Mouse (Mus musculus): Measurements from ENCODE around the gene Ssbp3.

The Ssbp3 gene

DNA sequence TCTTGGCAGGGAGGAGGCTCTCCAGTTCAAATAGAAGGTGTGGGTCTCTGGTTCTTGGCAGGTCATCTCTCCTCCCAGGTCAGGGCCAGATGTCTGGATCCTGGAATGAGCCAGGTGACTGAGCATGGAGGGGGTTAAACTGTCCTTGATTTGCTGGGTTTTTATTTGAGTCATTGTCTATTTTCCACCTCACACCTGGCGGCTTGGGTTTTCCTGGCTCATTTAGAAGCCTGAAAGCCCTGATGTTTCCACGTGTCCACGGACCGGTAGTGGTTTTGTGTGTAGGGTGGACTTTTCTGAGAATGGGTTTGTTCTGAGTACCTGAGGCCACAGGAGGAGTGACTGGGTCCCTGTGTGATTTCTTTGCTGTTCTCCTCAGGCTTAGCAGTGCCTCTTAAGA is 9.6 kb downstream of the Ssbp3 start:
- Histone ChIP-seq H3K27me3 (ENCODE audit: insufficient read depth, low read length) (no peaks in the 10 kb centered on the region), H3K4me1 (replicated peaks; ENCODE audit: low read depth, low read length) (peaks cover 43% of the 10 kb centered on the region), H3K4me3 (replicated peaks; ENCODE audit: low read length) (no peak overlapping the region), H3K9me3 (ENCODE audit: low read length) (no peaks in the 10 kb centered on the region), H3K36me3 (ENCODE audit: insufficient read depth, low read length) (peaks cover 93% of the 10 kb centered on the region)
- no peak for TF ChIP-seq NANOG (IDR thresholded peaks at IDR 0.05; ENCODE audit: borderline replicate concordance, low read length)
- TF ChIP-seq POU5F1 (IDR thresholded peaks at IDR 0.05; ENCODE audit: borderline replicate concordance, low read length), result no peak
- no peak for TF ChIP-seq CTCF (conservative IDR thresholded peaks at IDR 0.05; ENCODE audit: low read length)

DNA sequence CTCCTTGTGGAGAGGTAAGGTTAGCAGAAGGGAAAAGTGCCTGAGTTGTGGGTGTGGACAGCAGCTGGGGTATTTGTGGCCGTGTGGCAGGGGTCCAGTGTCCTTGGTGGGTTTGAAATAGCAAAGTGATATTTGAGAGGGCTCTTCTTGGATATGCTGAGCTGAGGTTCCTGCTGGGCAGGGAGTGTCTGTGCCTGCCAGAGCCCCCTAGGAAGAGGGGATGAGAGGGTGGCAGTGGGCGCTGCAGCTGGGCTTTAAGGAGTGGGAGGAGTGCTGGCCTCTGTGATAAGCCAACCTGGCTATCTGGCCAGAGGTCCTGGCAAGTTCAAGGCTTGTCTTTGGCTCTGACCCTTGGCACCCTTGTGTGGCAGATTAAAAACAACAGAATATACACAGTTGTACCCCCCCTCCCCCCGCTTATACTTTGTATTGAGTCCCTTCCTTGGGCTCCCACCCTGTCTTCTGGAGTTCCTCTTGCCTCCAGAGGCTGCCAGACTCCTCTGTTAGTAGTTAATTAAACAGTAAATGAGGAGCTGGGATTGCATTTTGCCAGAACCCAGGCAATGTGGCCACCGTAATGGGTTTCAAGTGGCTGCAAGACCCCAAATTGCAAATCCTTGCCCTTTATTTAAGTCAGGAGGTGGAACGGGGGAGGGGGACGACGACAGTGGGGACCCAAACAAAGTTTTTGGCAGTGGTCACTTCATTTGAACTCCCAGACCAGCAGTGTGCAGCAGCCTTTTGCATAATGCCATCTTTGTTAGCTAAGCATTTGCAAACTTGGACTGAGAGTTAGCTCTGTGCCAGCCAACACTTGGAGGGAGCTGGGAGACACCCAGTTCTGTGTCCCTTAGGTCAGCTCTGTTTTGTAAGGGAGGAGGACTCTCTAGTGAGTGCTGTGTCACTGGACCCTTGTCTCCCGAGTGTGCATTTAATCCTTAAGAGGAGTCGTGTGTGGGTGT is 11.2 kb downstream of the Ssbp3 start:
- H3K4me3 ChIP-seq (replicated peaks; ENCODE audit: low read length), result no peak overlapping the region
- no peak for TF ChIP-seq POU5F1 (IDR thresholded peaks at IDR 0.05; ENCODE audit: borderline replicate concordance, low read length)
- no peak for TF ChIP-seq NANOG (IDR thresholded peaks at IDR 0.05; ENCODE audit: borderline replicate concordance, low read length)
- no peaks in the 10 kb centered on the region for H3K27me3 ChIP-seq (ENCODE audit: insufficient read depth, low read length)
- H3K9me3 ChIP-seq (ENCODE audit: low read length), result no peaks in the 10 kb centered on the region
- peaks cover 56% of the 10 kb centered on the region for H3K4me1 ChIP-seq (replicated peaks; ENCODE audit: low read depth, low read length)
- H3K36me3 ChIP-seq (ENCODE audit: insufficient read depth, low read length), result peaks cover 93% of the 10 kb centered on the region

DNA sequence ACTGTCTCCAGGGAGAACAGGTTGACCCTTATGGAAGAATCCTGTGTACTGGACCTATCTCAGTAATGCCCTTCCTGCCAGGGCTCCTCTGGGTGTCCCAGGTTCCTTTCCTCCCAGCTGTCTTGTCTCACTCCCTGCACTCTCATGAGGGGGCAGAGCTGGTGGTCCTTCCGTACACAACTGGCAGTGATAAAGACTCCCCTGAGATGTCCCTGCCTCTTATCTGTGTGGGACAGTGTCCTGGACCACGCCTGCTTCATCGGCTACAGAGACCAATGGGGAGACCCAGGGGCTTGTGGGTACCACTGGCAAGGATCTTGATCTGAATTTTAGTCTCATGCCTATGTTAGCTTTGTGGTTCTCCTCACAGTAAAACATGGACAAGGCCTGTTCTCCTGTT is 12.4 kb downstream of the Ssbp3 start:
- no peaks in the 10 kb centered on the region for H3K27me3 ChIP-seq (ENCODE audit: insufficient read depth, low read length)
- H3K4me1 ChIP-seq (replicated peaks; ENCODE audit: low read depth, low read length), result peaks cover 68% of the 10 kb centered on the region
- H3K4me3 ChIP-seq (replicated peaks; ENCODE audit: low read length), result no peak overlapping the region
- TF ChIP-seq POU5F1 (IDR thresholded peaks at IDR 0.05; ENCODE audit: borderline replicate concordance, low read length), result no peak
- no peak for TF ChIP-seq CTCF (conservative IDR thresholded peaks at IDR 0.05; ENCODE audit: low read length)
- TF ChIP-seq NANOG (IDR thresholded peaks at IDR 0.05; ENCODE audit: borderline replicate concordance, low read length), result no peak
- H3K9me3 ChIP-seq (ENCODE audit: low read length), result no peaks in the 10 kb centered on the region
- H3K36me3 ChIP-seq (ENCODE audit: insufficient read depth, low read length), result peaks cover 84% of the 10 kb centered on the region

DNA sequence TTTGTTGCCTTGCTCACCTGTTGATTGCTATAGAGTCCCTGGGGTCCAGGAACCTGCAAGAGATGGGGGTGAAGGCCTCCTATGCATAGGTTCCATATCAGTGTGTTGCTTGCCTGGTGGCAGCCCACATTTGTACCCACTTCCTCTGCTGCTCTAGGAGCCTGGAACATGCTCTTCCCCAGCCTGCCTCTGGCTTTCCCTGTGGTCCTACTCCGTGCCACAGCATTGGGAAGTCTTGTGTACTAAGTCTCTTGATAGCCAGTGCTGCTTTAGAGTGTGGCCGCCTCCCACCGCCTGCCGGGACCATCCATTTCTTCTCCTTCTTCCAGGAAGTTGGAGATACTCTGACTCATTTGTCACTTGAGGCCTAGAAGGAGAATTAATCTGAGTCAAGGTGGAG is 13.7 kb downstream of the Ssbp3 start:
- peaks cover 77% of the 10 kb centered on the region for H3K36me3 ChIP-seq (ENCODE audit: insufficient read depth, low read length)
- H3K9me3 ChIP-seq (ENCODE audit: low read length), result no peaks in the 10 kb centered on the region
- peaks cover 80% of the 10 kb centered on the region for H3K4me1 ChIP-seq (replicated peaks; ENCODE audit: low read depth, low read length)
- no peaks in the 10 kb centered on the region for H3K27me3 ChIP-seq (ENCODE audit: insufficient read depth, low read length)
- no peak overlapping the region for H3K4me3 ChIP-seq (replicated peaks; ENCODE audit: low read length)
- TF ChIP-seq NANOG (IDR thresholded peaks at IDR 0.05; ENCODE audit: borderline replicate concordance, low read length) (no peak), POU5F1 (IDR thresholded peaks at IDR 0.05; ENCODE audit: borderline replicate concordance, low read length) (no peak), CTCF (conservative IDR thresholded peaks at IDR 0.05; ENCODE audit: low read length) (no peak)

DNA sequence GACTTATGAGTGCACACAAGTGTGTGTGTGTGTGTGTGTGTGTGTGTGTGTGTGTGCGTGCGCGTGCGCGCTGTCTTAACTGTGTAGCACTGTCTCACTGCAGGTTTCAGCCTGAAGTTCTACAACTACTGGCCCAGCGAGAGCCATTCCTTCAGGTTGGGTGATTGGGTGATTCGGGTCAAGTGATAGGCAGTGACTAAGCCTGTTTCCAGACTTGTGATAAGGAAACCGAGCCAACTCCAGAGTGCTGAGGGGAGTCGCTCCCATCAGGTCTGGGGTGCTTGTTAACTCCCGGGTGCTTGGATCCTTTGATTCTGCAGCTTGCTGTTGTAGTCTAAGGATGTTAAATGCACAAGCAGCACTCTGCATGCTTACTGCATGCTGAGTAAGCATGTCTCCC is 14.4 kb downstream of the Ssbp3 start:
- H3K4me1 ChIP-seq (replicated peaks; ENCODE audit: low read depth, low read length), result peaks cover 87% of the 10 kb centered on the region
- H3K36me3 ChIP-seq (ENCODE audit: insufficient read depth, low read length), result peaks cover 71% of the 10 kb centered on the region
- TF ChIP-seq NANOG (IDR thresholded peaks at IDR 0.05; ENCODE audit: borderline replicate concordance, low read length) (no peak), CTCF (conservative IDR thresholded peaks at IDR 0.05; ENCODE audit: low read length) (no peak), POU5F1 (IDR thresholded peaks at IDR 0.05; ENCODE audit: borderline replicate concordance, low read length) (no peak)
- H3K27me3 ChIP-seq (ENCODE audit: insufficient read depth, low read length), result no peaks in the 10 kb centered on the region
- H3K4me3 ChIP-seq (replicated peaks; ENCODE audit: low read length), result no peak overlapping the region
- no peaks in the 10 kb centered on the region for H3K9me3 ChIP-seq (ENCODE audit: low read length)

DNA sequence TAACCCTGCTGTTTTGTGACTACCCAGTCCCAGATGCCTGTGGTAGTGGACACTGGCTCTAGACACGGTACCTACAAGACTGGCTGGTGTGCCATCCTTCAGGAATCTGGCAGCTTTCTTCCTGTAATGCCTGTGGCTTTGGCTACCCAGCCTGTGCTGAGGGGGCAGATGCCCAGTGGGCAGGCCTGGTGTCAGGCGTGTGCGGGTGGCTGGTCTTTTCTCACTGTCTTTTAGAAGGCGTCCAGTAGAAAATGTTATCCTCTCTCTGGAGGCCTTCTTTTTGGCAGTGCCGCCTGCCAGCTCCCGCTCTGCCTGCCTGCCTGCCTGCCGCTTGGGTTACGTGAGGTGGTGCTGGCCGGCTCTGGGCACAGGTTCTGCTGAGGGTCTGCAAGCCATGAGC is 15.9 kb downstream of the Ssbp3 start:
- peaks cover 65% of the 10 kb centered on the region for H3K36me3 ChIP-seq (ENCODE audit: insufficient read depth, low read length)
- H3K4me1 ChIP-seq (replicated peaks; ENCODE audit: low read depth, low read length), result peaks cover 92% of the 10 kb centered on the region
- TF ChIP-seq NANOG (IDR thresholded peaks at IDR 0.05; ENCODE audit: borderline replicate concordance, low read length) (no peak), CTCF (conservative IDR thresholded peaks at IDR 0.05; ENCODE audit: low read length) (no peak), POU5F1 (IDR thresholded peaks at IDR 0.05; ENCODE audit: borderline replicate concordance, low read length) (no peak)
- H3K27me3 ChIP-seq (ENCODE audit: insufficient read depth, low read length), result no peaks in the 10 kb centered on the region
- H3K4me3 ChIP-seq (replicated peaks; ENCODE audit: low read length), result no peak overlapping the region
- no peaks in the 10 kb centered on the region for H3K9me3 ChIP-seq (ENCODE audit: low read length)

DNA sequence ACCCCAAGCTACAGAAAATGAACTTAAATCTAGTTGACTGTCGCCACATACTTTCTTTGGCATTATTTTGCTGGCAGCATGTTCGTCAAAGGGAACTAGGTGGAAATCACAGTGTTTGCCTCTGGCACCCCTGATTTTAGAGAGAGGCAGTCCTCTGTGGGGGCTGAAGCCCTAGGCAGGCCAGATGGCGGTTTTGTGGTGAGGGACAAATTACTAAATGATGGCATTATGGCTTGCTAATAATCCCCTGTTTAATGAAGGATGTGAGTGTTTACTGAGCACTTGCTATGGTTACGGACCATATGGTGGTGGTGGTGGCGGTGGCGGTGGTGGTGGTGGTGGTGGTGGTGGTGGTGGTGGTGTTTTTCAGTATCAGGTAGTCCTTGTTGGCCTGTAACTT is 16.5 kb downstream of the Ssbp3 start:
- TF ChIP-seq POU5F1 (IDR thresholded peaks at IDR 0.05; ENCODE audit: borderline replicate concordance, low read length), result no peak
- TF ChIP-seq NANOG (IDR thresholded peaks at IDR 0.05; ENCODE audit: borderline replicate concordance, low read length), result no peak
- Histone ChIP-seq H3K27me3 (ENCODE audit: insufficient read depth, low read length) (no peaks in the 10 kb centered on the region), H3K36me3 (ENCODE audit: insufficient read depth, low read length) (peaks cover 67% of the 10 kb centered on the region), H3K4me3 (replicated peaks; ENCODE audit: low read length) (no peak overlapping the region), H3K4me1 (replicated peaks; ENCODE audit: low read depth, low read length) (peaks cover 92% of the 10 kb centered on the region), H3K9me3 (ENCODE audit: low read length) (no peaks in the 10 kb centered on the region)

DNA sequence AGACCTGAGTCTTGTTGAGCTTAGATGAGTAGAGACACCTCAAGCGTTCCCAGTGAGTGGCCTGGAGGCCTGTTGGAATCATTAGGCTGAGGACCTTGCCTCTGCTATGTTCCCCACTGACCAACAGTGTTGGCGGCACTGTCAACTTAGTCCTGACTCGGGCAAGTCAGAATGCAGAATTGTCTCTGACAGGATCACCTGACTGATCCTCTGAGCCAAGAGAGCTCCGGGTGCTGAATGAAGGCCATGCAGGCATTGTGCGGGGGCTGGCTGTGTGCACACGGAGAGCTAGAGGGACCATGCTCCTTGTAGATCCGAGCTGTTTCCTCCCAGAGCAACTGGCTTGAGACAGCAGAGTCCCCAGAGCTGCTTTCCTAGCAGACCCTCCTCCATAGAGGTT is 18.5 kb downstream of the Ssbp3 start:
- no peak for TF ChIP-seq POU5F1 (IDR thresholded peaks at IDR 0.05; ENCODE audit: borderline replicate concordance, low read length)
- TF ChIP-seq CTCF (conservative IDR thresholded peaks at IDR 0.05; ENCODE audit: low read length), result no peak
- no peak for TF ChIP-seq NANOG (IDR thresholded peaks at IDR 0.05; ENCODE audit: borderline replicate concordance, low read length)
- peaks cover 67% of the 10 kb centered on the region for H3K36me3 ChIP-seq (ENCODE audit: insufficient read depth, low read length)
- H3K27me3 ChIP-seq (ENCODE audit: insufficient read depth, low read length), result no peaks in the 10 kb centered on the region
- peaks cover 96% of the 10 kb centered on the region for H3K4me1 ChIP-seq (replicated peaks; ENCODE audit: low read depth, low read length)
- H3K4me3 ChIP-seq (replicated peaks; ENCODE audit: low read length), result no peak overlapping the region
- no peaks in the 10 kb centered on the region for H3K9me3 ChIP-seq (ENCODE audit: low read length)

Measured in E14TG2a.4 (cell line).